Mouse (Mus musculus): ENCODE data around the gene Icam1.

GRCm38 (mm10) chr9:21073044-21073840 lies 57.5 kb downstream of the Icam1 start, which contains the start of the genes Gm49373 and Fdx1l:
- TF ChIP-seq CTCF (IDR thresholded peaks at IDR 0.05; ENCODE audit: low read depth, low read length) (no peak), POLR2A (IDR thresholded peaks at IDR 0.05; ENCODE audit: borderline replicate concordance, low read depth, low read length) (no peak; the same call in 1 of the 2 replicates)

Data from bone marrow macrophage, adult 2 months (primary cell).